Mouse (Mus musculus) gastrocnemius, adult 8-10 months (tissue): ENCODE measurements around the gene Map3k14. TPM values are rescaled to one million over a fixed set of nuclear protein-coding genes. Genes with fewer than 3 reads are reported as not detected.

Source experiments
- DNase-seq, 2 experiments: peaks; one replicate each; pipeline ENCODE4 v3.0.0; 2022; ENCODE audit warnings: low spot score in 2 of 2
- total RNA-seq, 4 experiments: library from RNA; stranded (reverse); gene quantifications; 2 replicates each; pipeline ENCODE4 v1.2.4; 2022

Map3k14 gene
- total RNA-seq, 4 experiments from 2014 or later = 3.0 to 4.9 (median 4.2) TPM

DNA sequence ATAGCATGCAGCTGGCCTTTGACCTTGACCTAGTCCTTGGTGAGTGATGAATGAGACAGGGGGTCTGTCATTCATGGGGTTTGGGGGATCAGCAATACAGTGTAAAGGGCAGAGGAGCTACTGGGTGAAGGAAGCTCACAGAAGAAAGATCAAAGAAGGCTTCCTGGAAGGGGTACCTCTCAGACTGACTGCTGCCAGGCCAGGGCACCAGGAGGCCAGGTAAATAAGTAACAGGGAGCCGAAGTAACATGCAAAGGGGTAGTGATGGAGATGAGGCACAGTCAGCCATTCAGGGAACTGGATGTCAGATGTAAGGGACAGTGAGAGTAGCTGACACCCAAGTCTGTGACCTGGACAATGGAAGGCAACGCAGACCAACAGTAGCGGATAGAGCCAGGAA is 5.6 kb upstream of the Map3k14 start:
- no peak for DNase-seq

DNA sequence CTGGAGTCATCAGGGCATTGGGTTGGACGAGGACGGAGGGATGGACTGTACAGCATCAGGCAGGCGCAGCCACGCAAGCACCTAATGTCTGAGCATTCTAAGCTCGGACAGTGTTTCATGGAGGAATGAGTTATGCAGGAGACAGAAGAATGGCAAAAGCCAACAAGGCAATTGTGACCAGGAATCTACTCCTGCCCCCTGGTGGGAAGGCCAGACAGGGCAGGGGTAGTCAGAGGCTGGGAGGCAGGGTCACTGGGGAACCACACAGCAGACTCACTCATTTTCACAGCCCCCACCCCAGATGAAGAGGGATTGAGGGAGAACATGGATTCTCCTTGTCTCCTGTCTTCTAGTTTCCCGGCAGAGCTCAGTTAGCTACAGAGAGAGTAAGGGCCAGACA is 4.7 kb upstream of the Map3k14 start:
- no peak for DNase-seq

DNA sequence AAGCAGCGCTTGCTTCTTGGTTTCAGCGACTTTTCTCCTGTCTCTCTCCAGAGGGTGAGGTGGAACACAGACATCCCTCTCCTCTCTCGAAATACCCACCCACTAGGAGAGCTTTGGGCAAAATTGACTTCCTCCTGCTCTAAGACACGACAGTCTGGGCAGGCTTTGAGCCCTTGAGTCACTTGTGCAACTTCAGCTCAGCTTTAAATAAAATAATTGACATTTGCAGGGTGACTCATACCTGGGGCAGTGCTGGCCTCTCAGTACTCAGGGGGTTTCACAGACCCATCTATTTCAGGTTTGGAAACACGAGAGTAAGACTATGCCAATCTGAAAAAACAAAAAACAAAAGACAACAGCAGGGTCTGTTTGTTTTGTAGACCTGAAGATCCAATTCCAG is 2.2 kb upstream of the Map3k14 start:
- DNase-seq = no peak

DNA sequence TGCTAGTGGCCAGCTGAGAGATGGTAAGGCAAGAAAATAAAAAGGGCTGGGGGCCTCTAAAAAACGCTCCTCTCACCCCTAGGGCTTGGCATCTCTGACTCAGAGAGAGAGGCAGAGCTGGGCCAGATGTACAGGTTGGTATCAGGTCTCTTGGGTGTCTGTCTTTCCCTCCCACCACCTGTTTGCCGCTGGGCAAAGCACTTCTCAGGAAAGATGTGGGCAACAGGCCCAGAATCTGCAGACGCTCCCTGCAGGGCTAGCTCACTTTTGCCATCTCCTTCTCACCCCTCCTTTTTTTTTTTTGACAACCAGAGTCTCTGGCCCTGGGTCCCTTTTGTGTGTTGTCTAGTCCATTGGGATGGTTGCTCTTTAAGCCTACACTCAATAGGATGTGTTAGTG is 1.6 kb upstream of the Map3k14 start:
- no peak for DNase-seq

DNA sequence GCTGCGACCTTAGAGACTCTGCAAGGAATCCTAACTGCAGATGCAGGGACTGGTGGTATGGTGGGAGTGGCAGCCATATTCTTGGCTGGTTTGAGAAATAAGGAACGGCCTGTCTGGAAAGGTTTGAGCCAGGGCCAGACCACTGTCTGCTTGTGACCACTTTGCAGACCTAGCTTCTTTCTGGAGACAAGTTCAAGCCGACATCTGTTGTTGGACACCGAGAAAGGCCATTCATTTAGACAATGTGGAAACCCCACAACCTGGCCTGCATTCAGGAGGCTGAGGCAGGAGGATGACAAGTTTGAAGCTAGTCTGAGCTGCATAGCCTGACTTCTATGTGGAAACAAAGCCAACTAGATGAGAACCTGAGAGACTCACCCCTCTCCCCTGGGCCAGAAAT is 1.1 kb upstream of the Map3k14 start:
- DNase-seq = no peak

DNA sequence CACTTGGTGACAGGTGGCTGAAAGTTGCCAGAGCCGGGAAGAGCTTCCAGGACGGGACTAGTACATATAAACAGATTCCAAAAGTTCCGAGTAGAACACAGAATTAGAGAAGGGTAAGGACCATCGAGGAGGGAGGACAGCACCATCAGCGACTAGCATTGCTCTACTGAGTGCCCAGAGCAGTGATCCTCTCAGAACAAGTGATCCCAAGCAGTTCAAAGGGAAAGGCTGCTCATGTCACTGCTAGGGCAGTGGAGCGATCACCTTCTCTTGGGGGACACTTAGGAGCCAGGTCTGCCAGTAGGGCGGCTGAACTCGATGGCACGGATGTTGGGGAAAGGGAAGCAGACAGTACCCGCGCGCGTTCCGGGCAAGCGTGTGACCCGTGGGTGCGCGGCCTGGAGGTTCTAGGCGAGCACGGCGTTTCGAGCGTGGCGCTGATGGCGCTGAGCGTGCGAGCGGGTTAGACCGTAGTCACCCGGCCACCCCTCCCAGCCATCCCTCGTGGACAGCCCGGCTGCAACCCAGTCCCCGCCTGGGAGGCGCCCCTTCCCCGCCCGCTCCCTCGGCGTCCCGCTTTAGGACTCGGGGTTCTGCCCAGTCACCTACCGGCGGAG is 435 bp downstream of the Map3k14 start:
- DNase-seq = no peak

DNA sequence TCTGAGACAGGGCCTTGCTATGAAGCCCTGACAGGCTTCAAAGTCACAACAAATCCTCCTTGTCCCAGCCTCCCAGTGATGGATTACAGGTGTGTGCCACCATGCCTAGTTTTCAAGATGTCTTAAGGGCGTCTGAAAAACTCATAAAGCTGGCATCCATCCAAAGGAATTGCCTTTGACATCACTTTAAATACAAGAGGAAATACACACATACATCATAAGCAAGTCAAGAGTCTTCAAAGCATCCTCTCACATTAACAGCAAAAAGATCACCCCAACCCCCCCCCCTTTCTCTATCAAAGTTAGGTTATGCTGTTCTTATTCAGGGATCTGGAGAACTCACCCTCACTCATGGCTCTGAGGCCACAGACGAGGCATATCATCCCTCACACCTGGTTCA is 1.4 kb downstream of the Map3k14 start:
- DNase-seq = no peak

DNA sequence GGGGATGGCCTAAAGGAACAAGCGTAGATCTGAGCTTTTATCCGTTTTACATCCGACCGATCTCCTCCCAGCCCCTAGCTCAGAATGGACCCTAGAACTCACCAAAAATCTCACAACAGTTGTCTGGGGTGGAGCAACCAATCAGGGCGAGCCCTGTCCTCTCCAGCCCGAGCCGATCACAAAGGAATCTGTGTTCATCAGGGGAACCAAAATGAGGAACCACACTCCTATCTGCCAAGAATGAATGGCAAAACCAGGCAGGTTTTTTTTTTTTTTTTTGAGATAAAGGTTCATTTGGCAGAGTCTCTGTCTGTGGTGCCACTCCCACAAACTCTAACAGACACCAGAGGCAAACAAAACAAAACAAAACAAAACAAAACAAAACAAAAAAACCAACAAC is 2.1 kb downstream of the Map3k14 start:
- no peak for DNase-seq

DNA sequence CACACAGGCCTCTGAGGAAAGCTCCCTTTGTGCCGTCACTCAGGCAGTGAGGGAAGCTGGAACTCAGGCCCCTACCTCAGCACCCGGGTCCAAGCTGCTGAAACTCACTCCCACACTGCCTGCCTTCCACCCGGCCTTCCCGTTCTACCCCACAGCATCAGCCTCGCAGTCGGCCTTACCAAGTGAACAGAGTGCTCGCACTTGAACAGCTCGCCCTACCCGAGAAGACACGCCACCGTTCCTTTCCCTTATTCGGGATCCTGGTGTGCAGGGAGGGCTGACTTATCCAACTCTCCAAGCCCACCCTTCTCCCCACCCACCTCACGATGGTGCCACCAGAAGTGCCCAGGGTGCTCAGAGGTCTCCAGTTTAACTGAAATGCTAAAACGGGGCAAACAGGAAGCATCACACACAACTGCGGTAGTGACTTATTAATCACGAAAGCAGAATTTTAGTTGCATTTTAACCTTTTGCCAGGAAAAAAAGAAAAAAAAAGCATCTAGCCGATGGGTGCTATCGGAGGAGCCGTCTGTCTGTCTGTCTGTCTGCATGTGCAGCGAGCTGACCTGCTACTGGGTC is 2.8 kb downstream of the Map3k14 start:
- DNase-seq = no peak

DNA sequence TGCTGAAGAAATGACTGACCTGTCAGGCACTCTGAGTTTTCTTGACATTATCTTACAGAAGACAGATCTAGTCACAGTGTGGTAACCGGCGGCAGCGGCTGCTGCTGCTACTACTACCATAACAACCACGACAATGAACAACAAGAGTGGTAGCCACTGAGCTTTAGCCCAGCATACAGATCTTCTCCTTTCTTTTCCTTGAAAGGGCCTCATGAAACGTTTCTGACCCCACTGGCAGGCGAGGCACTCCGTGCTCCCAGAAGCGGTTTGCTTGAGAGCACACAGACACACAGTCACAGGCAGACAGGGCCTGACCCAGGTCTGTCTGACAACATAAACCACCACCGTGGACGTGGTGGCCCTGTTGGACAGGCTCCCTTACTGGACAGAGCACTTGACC is 3.7 kb downstream of the Map3k14 start:
- no peak for DNase-seq

DNA sequence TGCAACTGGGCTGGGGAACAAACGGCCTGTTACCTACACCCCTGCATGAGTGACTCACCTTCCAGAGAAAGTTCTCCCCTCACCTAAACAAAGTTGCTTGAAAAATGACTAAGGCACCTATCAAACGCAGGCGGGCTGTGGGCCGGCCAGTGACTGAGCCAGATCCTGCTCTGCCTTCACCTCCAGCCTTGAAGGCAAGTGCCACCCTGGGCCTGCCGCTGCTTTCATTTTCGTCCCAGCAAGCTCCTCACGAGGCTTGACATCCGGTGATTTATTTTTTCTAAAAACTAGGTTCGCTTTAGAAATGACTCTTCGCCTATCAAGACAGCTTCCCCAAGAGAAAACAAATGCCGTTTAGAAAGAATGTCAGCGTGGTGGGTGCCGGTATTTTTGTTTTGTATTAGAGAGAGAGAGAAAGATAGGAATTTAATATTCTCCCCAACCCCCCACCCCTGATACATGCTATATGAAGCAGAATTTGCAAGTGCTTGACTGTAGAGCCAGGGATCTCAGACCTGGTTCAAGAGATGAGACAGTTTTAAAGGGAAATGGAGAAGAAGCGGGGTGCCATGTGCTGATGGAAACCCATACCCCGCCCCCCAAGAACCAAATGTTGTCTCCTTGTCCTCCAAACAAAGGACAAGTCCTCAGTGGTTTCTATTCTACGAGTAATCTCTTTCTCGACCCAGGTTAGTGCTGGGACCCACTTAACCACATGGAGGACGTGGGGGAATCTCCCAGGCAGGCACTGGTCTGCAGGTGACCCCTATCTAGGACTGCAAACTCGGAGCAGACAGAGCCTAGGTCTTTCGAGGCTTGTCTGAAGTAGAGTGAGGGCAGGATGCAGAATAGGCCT is 4.6 kb downstream of the Map3k14 start:
- DNase-seq = no peak

DNA sequence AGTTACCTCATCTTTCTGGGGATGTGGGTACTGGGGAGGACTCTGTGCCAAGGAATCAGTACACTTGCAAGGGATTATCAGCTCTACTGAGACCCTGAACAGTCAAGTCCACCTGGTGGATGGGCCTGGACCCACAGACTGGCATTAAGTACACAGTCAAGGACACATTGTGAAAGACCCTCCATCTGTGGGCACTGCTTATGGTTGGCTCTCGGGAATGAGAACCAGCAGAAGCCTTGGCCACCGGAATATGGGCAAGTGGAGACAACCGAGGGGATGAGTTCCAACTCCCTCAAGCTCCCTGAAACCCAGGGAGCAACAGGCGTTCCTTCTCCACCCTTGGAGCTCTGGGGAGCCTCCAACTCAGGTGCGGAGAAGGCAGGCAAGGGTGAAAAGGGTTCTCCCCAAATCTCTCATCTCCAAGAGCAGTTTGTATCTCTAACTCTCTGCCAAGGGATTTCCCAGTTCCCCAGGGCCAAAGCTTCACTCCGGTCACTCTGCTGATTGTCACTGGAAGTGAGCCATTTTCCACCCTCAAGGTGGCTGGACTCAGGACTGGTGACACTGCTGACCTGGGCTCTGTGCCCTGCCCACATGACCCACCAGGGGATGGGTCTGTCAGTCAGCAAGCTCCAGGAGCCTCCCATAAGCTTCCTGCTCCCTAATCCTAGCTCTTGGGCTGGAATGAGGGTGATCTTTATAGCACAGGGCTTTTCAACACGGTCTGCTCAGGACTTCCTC is 5.4 kb downstream of the Map3k14 start:
- peak; percentile 46 to 58 for DNase-seq

DNA sequence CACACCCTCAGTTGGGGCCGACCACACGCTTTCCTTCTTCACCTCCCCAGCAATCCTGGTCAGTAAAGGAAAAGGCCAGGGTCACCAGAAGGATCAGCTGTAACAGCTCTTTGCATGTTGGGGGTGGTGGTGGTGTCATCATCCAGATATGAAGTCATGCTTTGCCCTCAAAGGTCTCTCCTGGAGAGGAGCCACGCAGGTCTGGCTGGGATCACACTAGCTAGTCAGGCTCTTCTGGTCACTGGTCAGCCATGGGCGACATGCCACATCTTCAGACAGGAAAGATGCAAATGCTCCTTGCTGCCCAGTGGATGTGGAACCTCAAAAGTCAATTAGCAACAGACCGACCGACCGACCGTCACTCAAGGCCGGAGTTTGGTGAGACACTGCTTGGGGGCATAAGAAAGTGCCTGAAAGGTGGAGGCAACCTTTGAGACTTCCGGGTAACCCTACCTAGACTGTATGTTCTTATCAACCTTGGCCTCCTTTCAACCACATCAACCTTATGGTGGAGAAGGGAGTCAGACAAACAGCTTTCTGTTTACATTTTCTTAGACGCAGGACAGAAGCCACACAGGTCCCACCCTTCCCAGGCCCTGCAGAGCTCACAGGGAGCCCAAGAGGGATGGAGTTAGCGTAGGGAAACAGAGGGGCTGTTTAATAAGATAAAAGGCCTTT is 6.6 kb downstream of the Map3k14 start:
- DNase-seq = no peak

DNA sequence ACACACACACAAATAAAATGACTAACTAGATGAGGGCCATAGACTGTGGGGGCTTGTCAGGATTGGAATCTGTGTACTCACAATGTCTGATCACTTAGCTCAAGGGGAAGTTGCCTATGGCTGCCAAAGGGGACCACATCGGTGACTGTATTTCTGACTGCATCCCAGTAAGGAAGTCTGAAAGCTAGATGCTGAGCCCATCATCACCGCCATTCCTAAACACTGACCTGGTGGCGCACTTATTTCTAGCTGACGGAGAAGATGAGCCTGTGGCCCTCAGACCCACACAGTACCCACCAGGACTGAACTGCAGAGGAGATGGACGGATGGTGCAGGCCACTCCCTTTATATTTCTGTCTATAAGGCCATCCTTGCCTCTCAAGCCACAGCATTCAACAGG is 7.2 kb downstream of the Map3k14 start:
- no peak for DNase-seq

DNA sequence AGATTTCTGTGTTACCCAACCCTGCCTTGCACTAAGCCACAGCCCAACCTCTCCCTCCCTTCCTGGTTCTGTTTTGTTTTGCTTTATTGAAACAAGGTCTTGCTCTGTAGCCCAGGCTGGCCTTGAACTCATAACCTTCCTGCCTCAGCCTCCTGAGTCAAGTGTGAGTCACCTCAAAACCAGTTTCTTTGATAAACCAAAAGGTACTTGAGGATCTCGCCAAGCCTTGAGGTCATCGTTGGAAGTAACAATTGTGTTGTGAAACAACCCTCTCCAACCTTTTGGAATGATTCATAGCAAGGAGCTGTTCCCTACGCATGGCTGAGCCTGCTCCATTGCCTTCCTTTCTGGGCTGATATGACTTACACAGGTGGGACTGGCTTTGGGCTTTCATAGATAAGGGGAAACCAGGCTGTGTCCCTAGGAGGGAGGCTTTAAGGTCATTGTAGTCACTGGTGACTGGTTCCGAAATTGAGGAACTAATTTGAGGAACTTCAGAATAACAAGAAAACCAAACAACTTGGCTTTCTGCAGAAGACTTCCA is 9.3 kb downstream of the Map3k14 start:
- no peak for DNase-seq

DNA sequence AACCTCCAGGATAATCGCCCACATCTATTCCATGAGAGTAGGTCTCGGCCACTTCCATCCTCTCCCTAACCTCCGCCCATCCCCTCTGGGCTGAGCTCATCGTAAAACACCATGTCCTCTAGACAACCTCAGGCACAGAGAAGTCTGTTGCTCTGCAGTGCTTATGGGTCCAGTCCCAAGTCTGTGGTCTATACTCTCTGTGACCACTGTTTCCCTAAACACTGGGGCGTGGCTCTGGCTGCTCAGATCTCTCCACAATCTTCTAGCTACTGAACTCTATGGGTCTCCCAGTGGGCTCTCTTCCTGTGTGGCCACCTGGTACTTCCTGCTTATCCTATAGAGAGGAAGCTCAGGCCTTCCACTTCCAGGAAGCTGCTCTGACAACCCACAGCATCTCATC is 13.7 kb downstream of the Map3k14 start:
- no peak for DNase-seq

DNA sequence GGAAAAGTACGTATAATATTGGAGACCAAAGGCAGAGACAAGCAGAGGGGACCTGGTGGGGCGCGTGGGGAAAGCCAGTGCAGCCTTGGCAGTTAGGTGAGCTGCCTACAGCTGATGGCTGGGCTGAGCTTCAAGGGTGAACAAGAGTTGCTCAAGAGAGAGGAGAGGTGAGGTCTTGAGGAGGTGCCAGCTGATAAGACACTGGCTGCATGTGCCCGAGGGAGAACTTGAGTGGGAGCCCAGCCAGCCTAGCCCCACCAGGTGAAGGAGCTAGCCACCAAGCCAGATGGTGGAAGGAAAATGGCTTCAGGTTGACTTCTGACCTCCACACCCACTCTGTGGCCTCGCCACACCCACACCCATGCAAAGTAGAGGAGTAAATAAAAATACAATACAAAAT is 14.9 kb downstream of the Map3k14 start:
- no peak for DNase-seq

DNA sequence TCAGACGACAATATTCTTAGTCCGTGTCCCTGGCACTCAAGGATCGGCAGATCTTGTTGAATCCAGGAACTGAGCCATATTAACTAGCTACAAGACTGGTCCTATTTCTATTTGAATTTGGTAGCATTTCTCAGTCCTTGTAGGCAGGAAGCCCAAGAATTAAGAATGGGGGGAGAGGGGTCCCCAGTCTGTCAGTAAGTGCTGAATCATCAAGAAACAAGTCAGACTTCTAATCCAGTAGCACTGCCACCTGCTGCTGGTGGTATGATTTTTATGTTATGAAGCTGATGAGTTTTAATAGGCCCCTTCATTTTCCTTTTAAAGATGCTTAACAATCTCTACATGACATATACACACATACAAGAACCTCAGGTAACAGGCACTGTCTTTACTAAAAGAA is 16.9 kb downstream of the Map3k14 start:
- DNase-seq = no peak

DNA sequence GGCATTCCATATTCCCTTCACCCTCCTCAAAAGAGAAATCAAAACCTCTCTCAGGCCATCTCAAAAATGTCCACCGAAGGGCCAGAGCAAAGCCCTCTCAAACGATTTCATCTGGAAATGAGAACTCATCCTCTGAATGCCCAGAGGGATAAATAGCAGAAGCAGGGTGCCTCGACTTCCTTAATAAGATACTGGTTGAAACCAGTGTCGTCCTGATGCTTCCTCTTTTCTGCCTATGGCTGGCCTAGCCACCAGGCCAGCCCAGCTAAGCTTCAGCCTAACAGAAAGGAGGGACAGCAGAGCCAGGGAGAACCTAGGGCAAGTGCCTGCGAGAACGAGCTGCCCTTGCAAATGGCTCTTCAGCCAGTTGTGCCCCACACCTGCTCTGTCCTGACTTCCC is 17.8 kb downstream of the Map3k14 start:
- DNase-seq = no peak

DNA sequence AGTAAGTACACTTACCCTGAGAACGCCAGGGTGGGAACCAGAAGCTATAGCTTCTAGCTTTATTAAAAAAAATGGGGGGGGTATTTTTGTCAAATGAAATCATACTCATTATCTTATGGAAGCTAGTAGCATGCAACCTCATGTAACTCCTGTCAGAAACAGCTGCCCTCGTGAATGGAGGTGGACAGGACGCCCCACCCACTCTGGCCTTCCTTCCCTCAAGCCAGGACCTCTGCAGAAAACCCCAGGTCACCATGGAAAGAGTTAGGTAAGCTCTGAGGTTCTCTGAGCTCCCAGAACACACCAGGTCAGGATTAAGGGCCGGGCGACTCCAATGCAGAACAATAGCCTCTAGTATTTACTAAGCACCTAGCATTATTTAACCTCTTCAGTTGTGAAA is 18.4 kb downstream of the Map3k14 start:
- no peak for DNase-seq

DNA sequence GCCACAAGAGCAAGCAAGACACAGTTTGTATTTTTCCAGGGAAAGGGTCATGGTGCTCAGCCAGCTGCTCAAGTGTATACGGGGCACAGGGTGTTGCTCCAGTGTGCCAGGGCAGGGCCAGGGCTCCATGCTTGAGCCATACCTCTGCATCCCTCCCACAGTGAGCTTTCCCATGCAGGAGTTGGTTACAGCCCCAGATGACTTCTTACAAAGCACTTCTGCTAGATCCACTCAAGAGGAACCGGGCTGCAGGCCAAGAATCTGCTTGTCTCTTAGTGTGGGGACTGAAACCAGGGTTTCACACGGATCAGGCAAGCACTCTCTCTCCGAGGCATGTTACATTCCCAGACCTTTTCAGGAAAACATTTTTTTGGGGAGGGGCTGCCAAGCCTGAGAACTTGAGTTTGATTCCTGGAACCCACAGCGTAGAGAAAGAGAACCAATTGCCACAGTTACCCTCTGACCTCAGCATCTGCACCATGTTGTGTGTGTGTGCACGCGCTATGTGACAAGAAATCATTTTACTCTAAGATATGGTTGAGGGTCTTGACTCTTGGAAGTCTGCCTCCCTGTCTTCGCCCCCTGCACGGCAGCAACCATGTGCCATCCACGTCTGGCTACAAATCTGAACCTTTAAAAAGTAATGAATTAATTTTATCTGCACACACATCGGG is 19.6 kb downstream of the Map3k14 start:
- peak; percentile 43 to 66 for DNase-seq
